Mouse (Mus musculus): Measurements from ENCODE around the gene Asb8. TPM values are rescaled to one million over a fixed set of nuclear protein-coding genes. Genes with fewer than 3 reads are reported as not detected.

The Asb8 gene
- polyA plus RNA-seq, 1 experiment from 2014 or later: 40.4 TPM

DNA sequence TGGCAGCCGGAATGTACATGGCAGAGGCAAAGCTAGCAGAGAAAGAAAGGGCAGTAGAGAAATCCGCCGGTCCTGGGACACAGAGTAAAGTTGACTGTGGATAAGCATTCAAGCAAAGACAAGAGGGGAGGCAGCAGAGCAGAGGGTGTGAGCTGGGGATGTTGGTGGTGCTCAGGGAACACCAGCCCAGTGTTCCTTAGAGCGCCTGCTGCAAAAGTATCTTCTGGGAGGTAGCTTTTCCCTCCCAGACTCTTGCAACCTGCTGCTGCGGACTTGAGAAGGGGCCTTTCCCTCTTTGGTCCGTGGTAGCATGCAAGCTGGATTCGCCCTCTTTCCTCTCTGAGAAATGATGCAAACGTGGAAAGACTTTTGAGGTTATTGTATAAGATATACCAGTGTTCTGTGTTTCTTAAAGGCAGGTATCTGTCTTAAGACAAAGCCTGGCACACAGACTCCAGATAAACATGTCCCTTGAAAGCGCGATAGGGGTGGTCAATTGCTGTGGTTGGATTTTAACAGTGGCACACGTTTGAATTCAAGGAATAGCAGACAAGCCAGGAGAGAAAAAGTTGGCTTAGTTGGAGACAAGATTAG is 57.6 kb downstream of the Asb8 start:
- H3K4me1 ChIP-seq: peaks cover 26% of the 10 kb centered on the region
- peak overlapping the region; percentile 94 for H3K27ac ChIP-seq
- no peak for DNase-seq (ENCODE audit: low spot score)
- peaks cover 14% of the 10 kb centered on the region for H3K36me3 ChIP-seq
- H3K4me3 ChIP-seq: peak overlapping the region; percentile 76
- no peaks in the 10 kb centered on the region for H3K9me3 ChIP-seq (replicated peaks)
- no peaks in the 10 kb centered on the region for H3K27me3 ChIP-seq (ENCODE audit: low read depth, poor library complexity, severe bottlenecking)
- 47% methylated on average over 11 of the region's 11 CpGs for WGBS

GRCm38 (mm10) chr15:98107230-98107629 is 58.2 kb downstream of the Asb8 start:
- no peaks in the 10 kb centered on the region for H3K27me3 ChIP-seq (ENCODE audit: low read depth, poor library complexity, severe bottlenecking)
- 85% methylated on average over 6 of the region's 6 CpGs for WGBS
- no peak for DNase-seq (ENCODE audit: low spot score)
- no peak overlapping the region for H3K4me3 ChIP-seq
- H3K27ac ChIP-seq: no peak overlapping the region
- H3K4me1 ChIP-seq: peaks cover 26% of the 10 kb centered on the region
- peaks cover 8% of the 10 kb centered on the region for H3K36me3 ChIP-seq
- no peaks in the 10 kb centered on the region for H3K9me3 ChIP-seq (replicated peaks)

GRCm38 (mm10) chr15:98106506-98106905 is 58.9 kb downstream of the Asb8 start:
- WGBS: 93% methylated on average over 6 of the region's 6 CpGs
- Histone ChIP-seq H3K27ac (no peak overlapping the region), H3K36me3 (0 out of 2 replicates have a peak, but pooled peaks cover 2% of the 10 kb centered on the region), H3K4me3 (no peak overlapping the region), H3K27me3 (ENCODE audit: low read depth, poor library complexity, severe bottlenecking) (no peaks in the 10 kb centered on the region), H3K9me3 (replicated peaks) (no peaks in the 10 kb centered on the region), H3K4me1 (peaks cover 26% of the 10 kb centered on the region)
- no peak for DNase-seq (ENCODE audit: low spot score)

- Histone ChIP-seq H3K27ac (no peak overlapping the region), H3K36me3 (no peaks in the 10 kb centered on the region), H3K4me1 (peaks cover 4% of the 10 kb centered on the region; the same call in 1 of the 2 replicates), H3K27me3 (ENCODE audit: low read depth, poor library complexity, severe bottlenecking) (no peaks in the 10 kb centered on the region), H3K4me3 (no peak overlapping the region), H3K9me3 (replicated peaks) (no peaks in the 10 kb centered on the region)
- no peak for DNase-seq (ENCODE audit: low spot score)
- 93% methylated on average over 6 of the region's 6 CpGs for WGBS
Observed at GRCm38 (mm10) chr15:98102401-98102800, 63.0 kb downstream of the Asb8 start.

GRCm38 (mm10) chr15:98098519-98098918 is 66.9 kb downstream of the Asb8 start:
- no peak overlapping the region for H3K4me3 ChIP-seq
- 89% methylated on average over 9 of the region's 9 CpGs for WGBS
- no peak overlapping the region for H3K27ac ChIP-seq
- H3K4me1 ChIP-seq: peaks cover 5% of the 10 kb centered on the region; the same call in 1 of the 2 replicates
- no peak for DNase-seq (ENCODE audit: low spot score)
- no peaks in the 10 kb centered on the region for H3K9me3 ChIP-seq (replicated peaks)
- H3K36me3 ChIP-seq: no peaks in the 10 kb centered on the region
- H3K27me3 ChIP-seq (ENCODE audit: low read depth, poor library complexity, severe bottlenecking): no peaks in the 10 kb centered on the region

DNA sequence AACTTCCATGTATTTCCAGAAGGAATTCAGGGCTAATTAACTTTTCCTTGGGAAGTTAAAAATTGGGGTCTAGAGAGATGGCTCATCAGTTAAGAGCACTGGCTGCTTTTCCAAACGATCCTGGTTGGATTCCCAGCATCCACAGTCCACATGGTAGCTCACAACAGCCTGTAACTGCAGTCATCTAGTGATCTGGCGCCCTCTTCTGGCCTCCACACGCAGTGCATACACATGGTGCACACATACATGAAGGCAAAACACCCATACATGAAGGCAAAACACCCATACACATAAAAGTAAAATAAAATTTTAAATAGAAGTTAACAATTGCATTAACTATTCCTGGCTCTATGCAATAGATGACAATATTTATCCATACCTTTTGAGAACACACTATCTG is 68.5 kb downstream of the Asb8 start:
- no peak overlapping the region for H3K27ac ChIP-seq
- H3K36me3 ChIP-seq: no peaks in the 10 kb centered on the region
- no peaks in the 10 kb centered on the region for H3K27me3 ChIP-seq (ENCODE audit: low read depth, poor library complexity, severe bottlenecking)
- WGBS: 48% methylated on average over 3 of the region's 3 CpGs
- DNase-seq (ENCODE audit: low spot score): no peak
- no peaks in the 10 kb centered on the region for H3K9me3 ChIP-seq (replicated peaks)
- H3K4me1 ChIP-seq: peaks cover 11% of the 10 kb centered on the region
- no peak overlapping the region for H3K4me3 ChIP-seq

GRCm38 (mm10) chr15:98094905-98095304 is 70.5 kb downstream of the Asb8 start:
- Histone ChIP-seq H3K4me3 (no peak overlapping the region), H3K36me3 (peaks cover 2% of the 10 kb centered on the region; the same call in 1 of the 2 replicates), H3K27ac (no peak overlapping the region), H3K27me3 (ENCODE audit: low read depth, poor library complexity, severe bottlenecking) (no peaks in the 10 kb centered on the region), H3K9me3 (replicated peaks) (no peaks in the 10 kb centered on the region), H3K4me1 (peaks cover 22% of the 10 kb centered on the region)
- DNase-seq (ENCODE audit: low spot score): no peak
- 92% methylated on average over 12 of the region's 12 CpGs for WGBS

DNA sequence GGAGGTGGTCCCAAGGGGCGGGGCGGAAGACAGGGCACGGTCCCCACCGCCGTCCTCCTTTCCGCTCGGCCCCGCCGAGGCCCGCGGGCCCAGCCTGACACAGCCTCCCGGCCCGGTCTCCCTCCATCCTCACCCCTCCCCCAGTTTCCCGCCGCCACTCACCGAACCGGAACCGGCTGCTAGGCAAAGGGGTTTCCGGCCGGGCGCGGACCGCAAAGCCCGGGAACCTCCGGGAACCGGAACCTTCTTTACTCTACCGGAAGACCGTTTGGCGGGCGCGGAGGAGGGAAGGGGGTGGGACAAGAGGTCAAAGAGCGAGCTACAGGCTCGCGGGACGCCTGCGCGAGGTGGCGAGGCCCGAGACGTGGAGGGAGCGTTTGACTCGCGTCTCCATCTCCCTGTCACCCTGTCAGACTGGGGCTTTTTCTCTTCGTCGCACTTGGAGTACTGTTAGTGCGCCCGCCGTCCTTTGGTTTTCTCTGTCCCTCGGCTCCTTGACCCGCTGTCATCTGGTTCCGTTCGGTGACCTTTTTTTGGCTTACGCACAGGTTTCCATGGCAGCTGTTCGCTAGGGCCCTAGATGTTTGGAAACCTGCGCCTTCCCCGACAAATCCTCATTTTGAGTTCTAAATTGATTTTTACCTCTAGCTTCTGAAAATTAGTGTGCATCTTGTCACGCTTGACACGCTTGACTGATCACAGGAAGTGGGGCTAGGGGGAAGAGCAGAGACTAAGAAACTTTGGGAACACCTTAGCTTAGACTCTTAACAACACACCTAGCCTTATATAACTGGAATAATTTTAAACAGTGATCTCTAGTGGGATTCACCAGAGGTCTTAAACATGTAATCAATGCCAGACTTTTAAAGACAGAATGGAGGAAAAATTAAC is 72.1 kb downstream of the Asb8 start, which contains the start of gene Senp1:
Gene Senp1, minus strand, starts transcription at position 624 of the 891 bp plus-strand sequence.
- Histone ChIP-seq H3K27me3 (ENCODE audit: low read depth, poor library complexity, severe bottlenecking) (no peaks in the 10 kb centered on the region), H3K4me3 (peak within 1 kb of the TSS; percentile 96), H3K27ac (peak within 1 kb of the TSS; percentile 98), H3K9me3 (replicated peaks) (no peaks in the 10 kb centered on the region), H3K4me1 (peaks cover 22% of the 10 kb centered on the region), H3K36me3 (peaks cover 14% of the 10 kb centered on the region)
- DNase-seq (ENCODE audit: low spot score): peak; percentile 93
- 1% methylated on average over 58 of the region's 58 CpGs for WGBS

- Histone ChIP-seq H3K27ac (peak within 1 kb of the TSS; percentile 98), H3K36me3 (peaks cover 23% of the 10 kb centered on the region), H3K4me1 (peaks cover 22% of the 10 kb centered on the region), H3K4me3 (peak within 1 kb of the TSS; percentile 96), H3K9me3 (replicated peaks) (no peaks in the 10 kb centered on the region), H3K27me3 (ENCODE audit: low read depth, poor library complexity, severe bottlenecking) (no peaks in the 10 kb centered on the region)
- DNase-seq (ENCODE audit: low spot score): no peak
- under 1% methylated on average over 30 of the region's 30 CpGs for WGBS
Observed at GRCm38 (mm10) chr15:98092372-98093120, 72.9 kb downstream of the Asb8 start, which contains the start of gene Pfkm. Pfkm (plus strand) TSS chr15:98092589.

DNA sequence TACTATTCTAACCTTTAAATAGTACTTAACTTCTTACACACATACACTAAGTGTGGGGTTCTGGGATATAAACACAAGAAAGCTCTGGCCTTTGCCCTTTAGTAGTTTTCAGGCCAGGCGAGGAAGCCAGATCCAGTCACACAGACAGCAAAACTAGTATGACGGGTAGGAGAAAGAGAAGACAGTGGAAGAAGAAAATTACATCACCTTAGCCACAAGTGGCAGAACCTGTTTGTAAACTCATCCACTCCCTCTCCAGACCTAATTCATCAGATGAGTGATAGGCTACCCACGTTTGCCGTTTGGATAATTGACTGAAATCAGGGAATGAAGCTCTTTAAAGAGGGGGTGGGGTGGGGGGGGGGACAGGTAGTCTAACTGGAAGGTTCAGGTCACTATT is 73.6 kb downstream of the Asb8 start:
- Histone ChIP-seq H3K27ac (no peak overlapping the region), H3K9me3 (replicated peaks) (no peaks in the 10 kb centered on the region), H3K4me1 (peaks cover 22% of the 10 kb centered on the region), H3K4me3 (peak overlapping the region; percentile 96), H3K27me3 (ENCODE audit: low read depth, poor library complexity, severe bottlenecking) (no peaks in the 10 kb centered on the region), H3K36me3 (peaks cover 26% of the 10 kb centered on the region)
- DNase-seq (ENCODE audit: low spot score): no peak
- WGBS: 40% methylated on average over 4 of the region's 4 CpGs

DNA sequence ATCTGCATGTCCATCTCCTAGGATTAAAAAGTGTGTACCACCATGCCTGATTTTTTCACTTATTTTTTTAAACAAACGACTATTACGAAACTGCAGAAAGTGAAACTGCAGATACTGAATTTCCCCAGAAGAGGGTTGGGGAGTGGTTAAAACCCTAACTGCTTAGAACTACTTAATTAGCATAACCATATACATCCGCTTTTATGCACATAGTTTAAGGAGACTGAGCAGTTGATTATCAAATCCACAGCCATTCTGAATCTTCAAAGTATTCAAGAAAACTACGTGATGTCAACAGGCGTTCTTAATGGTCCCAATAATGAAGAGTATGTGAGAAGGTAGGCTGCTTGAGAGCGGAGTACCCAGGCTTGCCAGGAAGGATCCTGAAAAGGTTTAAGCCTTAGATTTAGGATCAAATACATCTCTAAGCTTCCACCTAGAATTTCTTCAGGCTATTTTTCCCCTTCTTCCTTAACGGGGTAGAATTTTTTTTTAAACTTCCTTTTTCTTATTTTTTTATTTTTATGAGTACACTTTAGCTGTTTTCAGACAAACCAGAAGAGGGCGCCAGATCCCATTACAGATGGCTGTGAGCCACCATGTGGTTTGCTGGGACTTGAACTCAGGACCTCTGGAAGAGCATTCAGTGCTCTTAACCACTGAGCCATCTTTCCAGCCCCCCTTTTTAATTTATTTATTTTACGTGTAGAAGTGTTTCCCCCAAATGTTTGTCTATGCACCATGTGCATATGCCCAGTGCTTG is 75.8 kb downstream of the Asb8 start:
- Histone ChIP-seq H3K4me1 (peaks cover 22% of the 10 kb centered on the region), H3K36me3 (peaks cover 48% of the 10 kb centered on the region), H3K9me3 (replicated peaks) (no peaks in the 10 kb centered on the region), H3K4me3 (no peak overlapping the region), H3K27me3 (ENCODE audit: low read depth, poor library complexity, severe bottlenecking) (no peaks in the 10 kb centered on the region), H3K27ac (no peak overlapping the region)
- DNase-seq (ENCODE audit: low spot score): no peak
- WGBS: 84% methylated on average over 9 of the region's 9 CpGs

DNA sequence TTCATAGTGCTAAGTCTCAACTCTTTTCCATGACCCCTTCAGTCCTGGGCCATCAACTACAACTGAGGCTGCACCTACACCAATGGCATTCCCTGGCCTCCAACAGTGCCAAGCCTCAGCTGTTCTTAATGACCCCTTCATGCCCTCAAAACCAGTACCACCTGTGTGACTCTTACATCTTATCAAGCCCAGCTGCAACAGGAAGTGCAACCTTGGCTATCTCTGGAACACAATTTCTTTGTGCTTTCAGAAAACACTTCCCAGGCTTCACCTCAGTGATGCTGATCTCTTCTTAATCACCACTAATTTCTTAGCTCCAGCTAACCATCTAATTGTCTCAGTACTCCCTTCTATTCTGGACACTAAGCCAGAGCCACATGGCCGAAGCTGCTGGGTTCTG is 76.5 kb downstream of the Asb8 start:
- H3K4me1 ChIP-seq: peaks cover 20% of the 10 kb centered on the region
- H3K4me3 ChIP-seq: no peak overlapping the region
- WGBS: 100% methylated on average over 1 of the region's 1 CpGs
- no peaks in the 10 kb centered on the region for H3K27me3 ChIP-seq (ENCODE audit: low read depth, poor library complexity, severe bottlenecking)
- DNase-seq (ENCODE audit: low spot score): no peak
- H3K27ac ChIP-seq: no peak overlapping the region
- no peaks in the 10 kb centered on the region for H3K9me3 ChIP-seq (replicated peaks)
- H3K36me3 ChIP-seq: peaks cover 55% of the 10 kb centered on the region

Data from limb, embryonic 10.5 days (tissue).